Mouse (Mus musculus): ENCODE measurements around the gene Dpp6. TPM values are rescaled to one million over a fixed set of nuclear protein-coding genes. Genes with fewer than 3 reads are reported as not detected.

Dpp6 gene
- polyA plus RNA-seq, 1 experiment = not detected

DNA sequence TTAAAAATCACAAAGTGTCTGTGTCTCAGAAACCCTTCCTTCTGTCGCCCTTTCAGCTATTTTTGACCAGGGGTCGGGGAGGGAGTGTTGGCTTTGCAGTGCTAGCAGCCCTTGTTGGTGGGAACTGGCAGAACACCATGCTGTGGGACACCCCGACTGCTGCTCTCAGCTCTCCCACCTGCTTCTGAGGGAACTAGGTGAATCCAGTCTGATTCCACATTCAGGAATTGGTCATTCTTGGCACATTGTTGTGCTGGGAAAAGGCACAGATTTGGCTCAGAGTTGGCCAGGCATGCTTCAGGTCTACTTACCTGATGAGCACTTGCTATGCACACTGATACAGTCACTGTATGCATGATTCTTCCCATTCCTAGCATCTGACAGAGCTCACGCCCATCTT, 454.3 kb downstream of the Dpp6 start:
- 64% methylated on average over 4 of the region's 4 CpGs for WGBS
- Histone ChIP-seq H3K4me3 (replicated peaks; ENCODE audit: control insufficient read depth, low read depth, low read length) (no peak overlapping the region), H3K4me1 (ENCODE audit: control insufficient read depth, insufficient read depth, low read length) (no peaks in the 10 kb centered on the region), H3K27ac (ENCODE audit: control insufficient read depth, insufficient read depth, low read depth, low read length, poor library complexity) (no peak overlapping the region)
- TF ChIP-seq POLR2A (IDR thresholded peaks at IDR 0.05; ENCODE audit: borderline replicate concordance, control insufficient read depth, low read depth, low read length) = no peak
- TF ChIP-seq CTCF (IDR thresholded peaks at IDR 0.05; ENCODE audit: control insufficient read depth, insufficient read depth, low read length) = no peak

DNA sequence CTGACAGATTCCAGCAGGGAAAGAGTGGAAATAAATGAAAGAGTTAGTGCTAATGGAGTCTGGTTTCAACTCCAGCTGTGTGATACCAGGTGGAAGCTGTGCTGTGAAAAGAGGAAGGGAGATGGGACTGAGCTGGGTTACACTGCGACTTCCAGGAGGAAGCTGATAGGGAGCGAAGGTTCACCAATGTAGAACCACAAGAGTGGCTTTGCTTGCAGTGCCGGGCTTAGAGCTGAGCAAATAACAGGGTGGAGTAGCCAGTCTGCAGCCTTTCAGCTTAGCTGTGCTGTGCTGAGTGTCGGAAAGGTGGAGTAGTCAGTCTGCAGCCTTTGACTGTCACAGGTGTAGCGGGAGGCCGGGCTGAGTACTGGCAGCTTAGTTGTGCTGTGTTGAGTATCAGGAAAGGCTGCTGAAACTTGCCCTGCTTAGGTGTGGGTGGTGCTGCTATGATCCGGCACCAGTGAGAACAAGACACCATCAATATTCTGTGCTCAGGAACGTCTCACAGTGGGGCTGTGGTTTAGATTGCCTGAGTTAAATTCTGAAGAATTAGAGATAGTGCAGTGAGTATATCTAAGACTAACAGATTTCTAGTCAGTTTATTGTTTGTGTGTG, 457.9 kb downstream of the Dpp6 start:
- TF ChIP-seq POLR2A (IDR thresholded peaks at IDR 0.05; ENCODE audit: borderline replicate concordance, control insufficient read depth, low read depth, low read length) (no peak), CTCF (IDR thresholded peaks at IDR 0.05; ENCODE audit: control insufficient read depth, insufficient read depth, low read length) (no peak)
- no peak overlapping the region for H3K4me3 ChIP-seq (replicated peaks; ENCODE audit: control insufficient read depth, low read depth, low read length)
- H3K27ac ChIP-seq (ENCODE audit: control insufficient read depth, insufficient read depth, low read depth, low read length, poor library complexity) = no peak overlapping the region
- H3K4me1 ChIP-seq (ENCODE audit: control insufficient read depth, insufficient read depth, low read length) = no peaks in the 10 kb centered on the region
- 29% methylated on average over 8 of the region's 8 CpGs for WGBS

DNA sequence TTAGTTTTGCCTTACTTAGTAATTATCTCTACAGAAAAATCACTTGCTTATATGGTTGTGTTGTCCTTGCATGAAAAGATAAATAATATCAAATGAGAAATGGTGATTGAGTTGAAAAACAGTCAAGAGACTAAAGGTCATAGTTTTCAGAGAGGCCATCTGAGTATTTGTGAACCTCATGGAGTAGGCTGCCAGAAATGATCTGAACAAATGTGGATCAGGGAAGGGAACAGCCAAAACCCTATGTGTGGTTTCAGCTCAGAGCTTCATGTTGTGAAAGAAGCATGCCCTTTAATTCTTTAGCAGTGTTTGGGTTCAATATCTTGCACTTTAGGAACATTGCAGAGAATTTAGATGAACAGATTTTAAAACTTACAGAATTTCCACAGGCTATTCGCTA, 458.9 kb downstream of the Dpp6 start:
- H3K27ac ChIP-seq (ENCODE audit: control insufficient read depth, insufficient read depth, low read depth, low read length, poor library complexity) = no peak overlapping the region
- no peaks in the 10 kb centered on the region for H3K4me1 ChIP-seq (ENCODE audit: control insufficient read depth, insufficient read depth, low read length)
- H3K4me3 ChIP-seq (replicated peaks; ENCODE audit: control insufficient read depth, low read depth, low read length) = no peak overlapping the region
- TF ChIP-seq CTCF (IDR thresholded peaks at IDR 0.05; ENCODE audit: control insufficient read depth, insufficient read depth, low read length) = no peak
- TF ChIP-seq POLR2A (IDR thresholded peaks at IDR 0.05; ENCODE audit: borderline replicate concordance, control insufficient read depth, low read depth, low read length) = no peak
- 97% methylated on average over 1 of the region's 1 CpGs for WGBS

DNA sequence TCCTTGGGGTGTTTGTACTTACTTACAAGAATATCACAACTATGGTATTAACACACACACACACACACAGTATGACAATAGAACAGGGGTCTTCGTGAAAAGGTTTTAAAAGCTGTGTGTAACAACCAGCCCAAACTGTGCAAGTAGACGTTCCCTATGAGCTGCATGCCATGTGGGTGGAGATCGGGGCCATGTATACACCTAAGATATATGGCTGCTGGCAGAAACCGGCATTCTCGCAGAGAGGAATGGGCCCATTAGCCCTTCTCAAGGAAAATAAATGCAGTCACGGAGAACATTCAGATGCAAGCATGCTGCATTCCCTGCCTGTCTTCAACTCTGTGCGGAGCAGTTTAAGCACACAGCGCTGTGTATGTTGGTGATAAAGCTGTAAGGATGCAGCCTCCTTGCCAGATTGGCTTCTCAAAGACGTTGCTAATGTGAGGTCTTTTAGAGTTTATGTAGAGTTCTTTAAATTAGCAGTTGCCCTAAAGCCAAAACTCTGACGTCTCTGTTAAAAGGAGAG, 461.2 kb downstream of the Dpp6 start:
- WGBS = 79% methylated on average over 10 of the region's 10 CpGs
- no peak for TF ChIP-seq CTCF (IDR thresholded peaks at IDR 0.05; ENCODE audit: control insufficient read depth, insufficient read depth, low read length)
- TF ChIP-seq POLR2A (IDR thresholded peaks at IDR 0.05; ENCODE audit: borderline replicate concordance, control insufficient read depth, low read depth, low read length) = no peak
- Histone ChIP-seq H3K4me1 (ENCODE audit: control insufficient read depth, insufficient read depth, low read length) (no peaks in the 10 kb centered on the region), H3K27ac (ENCODE audit: control insufficient read depth, insufficient read depth, low read depth, low read length, poor library complexity) (no peak overlapping the region), H3K4me3 (replicated peaks; ENCODE audit: control insufficient read depth, low read depth, low read length) (no peak overlapping the region)

DNA sequence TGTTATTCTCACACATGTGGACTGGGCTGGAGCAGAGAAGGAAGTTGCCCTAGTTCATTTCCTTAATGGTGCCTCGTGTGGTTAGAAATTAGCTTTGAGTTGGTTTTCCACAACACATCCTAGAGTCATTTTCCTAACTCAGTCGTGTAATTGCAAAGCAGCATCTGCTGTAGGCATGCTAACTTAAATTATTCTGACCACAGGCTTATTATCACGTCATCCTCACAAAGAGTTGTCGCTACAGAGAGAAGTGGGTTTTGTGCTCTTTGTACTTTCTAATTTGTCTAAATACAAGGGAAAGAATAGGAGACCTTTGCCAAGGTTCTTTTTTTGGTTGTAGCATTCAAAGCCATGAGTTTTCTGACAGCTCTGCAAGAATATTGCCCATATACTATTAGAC, 469.9 kb downstream of the Dpp6 start:
- H3K4me3 ChIP-seq (replicated peaks; ENCODE audit: control insufficient read depth, low read depth, low read length) = no peak overlapping the region
- TF ChIP-seq POLR2A (IDR thresholded peaks at IDR 0.05; ENCODE audit: borderline replicate concordance, control insufficient read depth, low read depth, low read length) = no peak
- TF ChIP-seq CTCF (IDR thresholded peaks at IDR 0.05; ENCODE audit: control insufficient read depth, insufficient read depth, low read length) = no peak
- no peaks in the 10 kb centered on the region for H3K4me1 ChIP-seq (ENCODE audit: control insufficient read depth, insufficient read depth, low read length)
- no peak overlapping the region for H3K27ac ChIP-seq (ENCODE audit: control insufficient read depth, insufficient read depth, low read depth, low read length, poor library complexity)
- 31% methylated on average over 4 of the region's 4 CpGs for WGBS

DNA sequence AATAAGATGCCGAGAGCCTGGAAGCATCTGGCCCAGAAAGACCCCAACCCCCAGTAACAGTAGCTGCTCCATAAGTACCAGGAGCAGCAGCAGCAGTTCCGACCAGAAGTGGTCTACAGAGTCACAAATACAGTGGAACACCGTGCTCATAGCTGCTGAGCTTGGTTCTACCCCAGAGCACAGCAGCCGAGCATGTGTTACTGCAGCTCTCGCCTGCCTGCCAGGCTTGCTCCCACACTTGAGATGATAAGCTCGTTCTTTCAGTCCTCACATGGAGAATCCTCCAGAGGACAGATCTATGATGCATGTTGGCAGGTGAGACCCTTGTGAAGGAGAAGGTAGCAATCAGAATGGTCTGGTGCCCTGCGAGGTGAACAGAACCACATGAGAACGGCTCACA, 474.4 kb downstream of the Dpp6 start:
- 73% methylated on average over 8 of the region's 8 CpGs for WGBS
- no peak overlapping the region for H3K4me3 ChIP-seq (replicated peaks; ENCODE audit: control insufficient read depth, low read depth, low read length)
- H3K4me1 ChIP-seq (ENCODE audit: control insufficient read depth, insufficient read depth, low read length) = no peaks in the 10 kb centered on the region
- H3K27ac ChIP-seq (ENCODE audit: control insufficient read depth, insufficient read depth, low read depth, low read length, poor library complexity) = no peak overlapping the region
- TF ChIP-seq CTCF (IDR thresholded peaks at IDR 0.05; ENCODE audit: control insufficient read depth, insufficient read depth, low read length) (no peak), POLR2A (IDR thresholded peaks at IDR 0.05; ENCODE audit: borderline replicate concordance, control insufficient read depth, low read depth, low read length) (no peak)

DNA sequence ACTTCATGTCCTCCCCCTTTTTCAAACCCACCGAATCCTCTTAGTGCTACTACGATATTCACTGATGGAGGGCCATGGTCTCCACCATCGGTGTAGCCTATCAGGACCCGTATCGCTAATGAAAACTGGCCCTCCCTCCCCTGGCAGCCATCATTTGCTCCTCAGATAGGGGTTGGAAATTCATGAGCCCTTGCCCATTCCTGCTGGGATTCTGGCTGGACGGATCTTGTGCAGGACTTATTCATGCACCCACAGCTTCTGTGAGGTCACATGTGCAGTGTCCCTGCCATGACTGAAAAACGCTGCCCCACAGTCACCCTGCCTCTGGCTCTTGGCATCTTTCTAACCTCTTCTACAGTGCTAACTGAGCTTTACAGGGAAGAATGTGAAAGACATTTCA, 475.2 kb downstream of the Dpp6 start:
- H3K4me3 ChIP-seq (replicated peaks; ENCODE audit: control insufficient read depth, low read depth, low read length) = no peak overlapping the region
- no peaks in the 10 kb centered on the region for H3K4me1 ChIP-seq (ENCODE audit: control insufficient read depth, insufficient read depth, low read length)
- no peak overlapping the region for H3K27ac ChIP-seq (ENCODE audit: control insufficient read depth, insufficient read depth, low read depth, low read length, poor library complexity)
- TF ChIP-seq POLR2A (IDR thresholded peaks at IDR 0.05; ENCODE audit: borderline replicate concordance, control insufficient read depth, low read depth, low read length) (no peak), CTCF (IDR thresholded peaks at IDR 0.05; ENCODE audit: control insufficient read depth, insufficient read depth, low read length) (no peak)
- WGBS = 90% methylated on average over 7 of the region's 7 CpGs

DNA sequence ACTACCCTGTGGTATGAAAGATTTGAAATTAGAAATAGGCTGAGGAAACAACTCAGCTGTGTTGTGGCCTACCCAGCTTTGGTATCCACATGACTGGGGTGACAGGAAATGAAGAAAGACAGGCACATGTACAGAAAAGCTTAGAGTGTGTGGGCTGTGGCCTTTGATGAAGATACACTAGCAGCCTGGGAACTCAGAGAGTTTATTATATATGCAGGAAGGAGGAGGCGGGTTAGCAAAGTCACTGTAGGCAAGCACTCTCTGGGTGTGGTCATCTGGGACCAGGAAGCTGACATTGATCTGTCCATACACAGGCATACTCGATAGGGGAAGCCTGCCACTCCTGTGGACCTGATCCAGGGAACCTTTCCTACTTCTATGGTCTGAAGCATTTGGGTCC, 487.1 kb downstream of the Dpp6 start:
- TF ChIP-seq POLR2A (IDR thresholded peaks at IDR 0.05; ENCODE audit: borderline replicate concordance, control insufficient read depth, low read depth, low read length) (no peak), CTCF (IDR thresholded peaks at IDR 0.05; ENCODE audit: control insufficient read depth, insufficient read depth, low read length) (no peak)
- Histone ChIP-seq H3K4me1 (ENCODE audit: control insufficient read depth, insufficient read depth, low read length) (no peaks in the 10 kb centered on the region), H3K4me3 (replicated peaks; ENCODE audit: control insufficient read depth, low read depth, low read length) (no peak overlapping the region), H3K27ac (ENCODE audit: control insufficient read depth, insufficient read depth, low read depth, low read length, poor library complexity) (no peak overlapping the region)
- 32% methylated on average over 2 of the region's 2 CpGs for WGBS

Data from bone marrow, adult 2 months (tissue).